Mouse (Mus musculus) MEL (cell line): ENCODE measurements at regions not wholly inside any gene's neighbourhood (a gene's known extent, or its start where the extent isn't known, plus 50 kb on each side); places are given as distances from the start of the nearest gene placed in this dataset.

Source experiments
- CHD2 ChIP-seq: IDR thresholded peaks from 2 replicates; pipeline ENCODE4 v1.6.1; 2011; ENCODE audit warnings: low read length, improper control_type of control experiment
- CTCF ChIP-seq, 3 experiments: IDR thresholded peaks in 2 of 3; conservative IDR thresholded peaks in 1 of 3; 2 replicates each; pipeline ENCODE4 v1.5.1; 2011 to 2012; ENCODE audit warnings: low read length in 3 of 3, low read depth in 2 of 3, mild to moderate bottlenecking in 2 of 3, improper control_type of control experiment in 1 of 3, inconsistent platforms in 1 of 3, mixed read lengths in 1 of 3, moderate library complexity in 1 of 3; ENCODE audit not compliant: control insufficient read depth in 1 of 3, insufficient read depth in 1 of 3, poor library complexity in 1 of 3, severe bottlenecking in 1 of 3
- POLR2A ChIP-seq, 2 experiments: IDR thresholded peaks; 2 replicates each; pipeline ENCODE4 v1.6.1; 2011 to 2012; ENCODE audit warnings: low read length in 2 of 2, mild to moderate bottlenecking in 2 of 2, control low read depth in 1 of 2, improper control_type of control experiment in 1 of 2, low read depth in 1 of 2, moderate library complexity in 1 of 2; ENCODE audit not compliant: control insufficient read depth in 1 of 2, insufficient read depth in 1 of 2, poor library complexity in 1 of 2
- ZMIZ1 ChIP-seq: IDR thresholded peaks from 2 replicates; pipeline ENCODE4 v1.6.1; 2012; ENCODE audit warnings: low read depth, mild to moderate bottlenecking, inconsistent platforms, low read length, improper control_type of control experiment, moderate library complexity

- no peak for TF ChIP-seq CHD2
- TF ChIP-seq POLR2A (IDR thresholded peaks at IDR 0.05; ENCODE audit: control insufficient read depth in 1 of 2, insufficient read depth in 1 of 2, low read depth in 1 of 2, low read length in 2 of 2, poor library complexity in 1 of 2), result no peak
- no peak for TF ChIP-seq CTCF (IDR thresholded peaks at IDR 0.05 in 2 of 3, conservative IDR thresholded peaks at IDR 0.05 in 1 of 3; ENCODE audit: control insufficient read depth in 1 of 3, insufficient read depth in 1 of 3, low read depth in 2 of 3, low read length in 3 of 3, poor library complexity in 1 of 3, severe bottlenecking in 1 of 3)
- TF ChIP-seq ZMIZ1, result no peak
These were observed 184.8 kb downstream of the Rnd3 start for GRCm38 (mm10) chr2:50964062-50964461.
